Mouse (Mus musculus): ENCODE measurements around the gene Tsc22d1. TPM values are rescaled to one million over a fixed set of nuclear protein-coding genes. Genes with fewer than 3 reads are reported as not detected.

Tsc22d1 gene
- polyA plus RNA-seq (2014; fragmentation: Illumina TruSeq; extraction: RNeasy Lipid Tissue Mini Kit (QIAGEN cat#74804); ENCODE audit: low read depth, low replicate concordance), result 1,222 TPM

GRCm38 (mm10) chr14:76414862-76415780 lies at the start of gene Tsc22d1:
Gene Tsc22d1 (plus strand): TSS chr14:76414961.

GRCm38 (mm10) chr14:76556852-76557208 lies 142.1 kb downstream of the Tsc22d1 start, which contains the start of gene Serp2:
Gene Serp2 (minus strand): TSS chr14:76556889.

Other genes starting within 250 kb of the Tsc22d1 start
- not detected for gene Serp2, start 141.9 kb downstream of the Tsc22d1 start, polyA plus RNA-seq (2014; fragmentation: Illumina TruSeq; extraction: RNeasy Lipid Tissue Mini Kit (QIAGEN cat#74804); ENCODE audit: low read depth, low replicate concordance)

Data from adrenal gland, adult 10 weeks (tissue).